Mouse (Mus musculus) spleen, postnatal 4 days (tissue): ENCODE data around the gene Dlx3.

Experiments
- DNase-seq, 2 experiments: peaks; one replicate each; pipeline ENCODE4 v3.0.0; 2022; ENCODE audit warnings: low spot score in 2 of 2

Dlx3 gene

GRCm38 (mm10) chr11:95088286-95088685 is 31.6 kb upstream of the Dlx3 start:
- DNase-seq: no peak

- no peak for DNase-seq
Measured at GRCm38 (mm10) chr11:95088857-95089779, 30.8 kb upstream of the Dlx3 start.

- DNase-seq: no peak
Measured at GRCm38 (mm10) chr11:95093077-95093476, 26.8 kb upstream of the Dlx3 start.

- no peak for DNase-seq
Measured at GRCm38 (mm10) chr11:95095596-95095995, 24.3 kb upstream of the Dlx3 start.

GRCm38 (mm10) chr11:95096608-95097373 is 23.1 kb upstream of the Dlx3 start:
- no peak for DNase-seq

GRCm38 (mm10) chr11:95097889-95098288 is 22.0 kb upstream of the Dlx3 start:
- no peak for DNase-seq

- DNase-seq: no peak
Measured at GRCm38 (mm10) chr11:95098346-95099095, 21.4 kb upstream of the Dlx3 start.

- no peak for DNase-seq
Measured at GRCm38 (mm10) chr11:95100393-95100792, 19.5 kb upstream of the Dlx3 start.

GRCm38 (mm10) chr11:95101071-95101788 is 18.7 kb upstream of the Dlx3 start:
- DNase-seq: no peak

GRCm38 (mm10) chr11:95102161-95102904 is 17.6 kb upstream of the Dlx3 start:
- no peak for DNase-seq

- no peak for DNase-seq
Measured at GRCm38 (mm10) chr11:95104266-95104665, 15.7 kb upstream of the Dlx3 start.

- DNase-seq: no peak
Measured at GRCm38 (mm10) chr11:95105274-95105874, 14.5 kb upstream of the Dlx3 start.

GRCm38 (mm10) chr11:95106440-95107236 is 13.3 kb upstream of the Dlx3 start:
- peak; percentile 47 to 83 for DNase-seq

- no peak for DNase-seq
Measured at GRCm38 (mm10) chr11:95109000-95109399, 10.9 kb upstream of the Dlx3 start.

GRCm38 (mm10) chr11:95110081-95110480 is 9.8 kb upstream of the Dlx3 start:
- no peak for DNase-seq

GRCm38 (mm10) chr11:95117030-95117429 is 2.9 kb upstream of the Dlx3 start:
- DNase-seq: peak; percentile 30 to 74

- peak; percentile 49 to 86 for DNase-seq
Measured at GRCm38 (mm10) chr11:95118505-95118904, 1.4 kb upstream of the Dlx3 start.

- DNase-seq: no peak
Measured at GRCm38 (mm10) chr11:95120633-95121020, 708 bp downstream of the Dlx3 start.
